Mouse (Mus musculus) spleen, adult 2 months (tissue): Measurements from ENCODE around the gene Prph.

Experiments
- CTCF ChIP-seq: fragments of 200-500 bp; IDR thresholded peaks from 2 replicates; pipeline ENCODE4 v1.5.1; 2011; ENCODE audit warnings: mild to moderate bottlenecking, inconsistent platforms; ENCODE audit not compliant: insufficient read depth, insufficient read length, insufficient replicate concordance; ENCODE audit errors: extremely low read depth
- POLR2A ChIP-seq: fragments of 200-500 bp; IDR thresholded peaks from 2 replicates; pipeline ENCODE4 v1.6.1; 2011; ENCODE audit warnings: low read depth, low read length, inconsistent platforms

- TF ChIP-seq CTCF: no peak
- TF ChIP-seq POLR2A: no peak
Measured at GRCm38 (mm10) chr15:99094631-99095270, 39.8 kb downstream of the Prph start.
